Mouse (Mus musculus): ENCODE measurements around the gene Snrpa.

Gene Snrpa

DNA sequence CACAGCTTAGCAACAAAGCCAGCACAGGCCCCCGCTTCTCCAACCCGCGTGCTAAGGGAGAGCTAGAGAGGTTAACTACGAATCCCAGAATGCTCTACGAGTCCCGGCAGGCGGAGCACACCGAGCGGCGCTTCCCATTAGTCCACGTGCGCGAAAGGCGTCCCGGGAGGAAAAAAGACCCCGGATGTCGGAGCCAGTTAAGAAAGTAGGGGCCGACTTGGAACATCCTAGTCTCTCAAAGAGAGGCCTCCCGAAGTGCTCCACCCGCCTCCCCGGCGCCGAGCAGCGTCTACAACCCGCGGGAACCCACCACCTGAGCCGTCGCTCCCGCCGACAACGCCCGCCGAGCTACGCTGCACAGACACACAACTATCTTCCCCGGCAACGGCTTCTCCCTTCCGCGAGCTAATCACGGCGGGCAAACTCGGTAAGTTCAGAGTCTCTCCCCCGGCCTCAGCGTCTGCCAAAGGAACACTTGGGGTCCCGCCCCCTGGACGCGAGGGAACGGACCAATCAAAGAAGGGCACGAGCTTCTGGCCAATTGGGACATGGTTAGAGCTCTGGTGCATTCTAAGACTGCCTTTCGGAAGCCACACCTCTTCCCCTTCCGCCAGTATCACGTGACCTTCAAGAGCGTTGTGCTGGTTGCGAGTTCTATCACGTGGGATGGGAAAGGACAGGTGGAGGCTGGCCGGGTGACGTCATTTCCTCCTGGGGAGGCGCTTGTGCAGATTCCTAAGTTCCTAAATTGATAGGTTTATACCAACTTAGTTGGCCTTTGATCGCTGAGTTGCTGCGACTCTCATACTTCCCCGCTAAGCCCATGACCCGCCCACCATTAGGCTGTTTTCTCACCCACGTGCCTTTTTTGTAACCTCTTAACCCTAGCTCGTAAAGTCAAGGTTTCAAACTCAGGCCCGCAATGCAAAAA lies at the start of gene Snrpa, which contains the start of gene BC024978:
Gene Snrpa (minus strand): TSS at position 591 of the 931 bp plus-strand sequence.
Gene BC024978 (plus strand): TSS at position 101 of the 931 bp plus-strand sequence.
- DNase-seq (ENCODE audit: low read depth, low spot score) = peak; percentile 100

DNA sequence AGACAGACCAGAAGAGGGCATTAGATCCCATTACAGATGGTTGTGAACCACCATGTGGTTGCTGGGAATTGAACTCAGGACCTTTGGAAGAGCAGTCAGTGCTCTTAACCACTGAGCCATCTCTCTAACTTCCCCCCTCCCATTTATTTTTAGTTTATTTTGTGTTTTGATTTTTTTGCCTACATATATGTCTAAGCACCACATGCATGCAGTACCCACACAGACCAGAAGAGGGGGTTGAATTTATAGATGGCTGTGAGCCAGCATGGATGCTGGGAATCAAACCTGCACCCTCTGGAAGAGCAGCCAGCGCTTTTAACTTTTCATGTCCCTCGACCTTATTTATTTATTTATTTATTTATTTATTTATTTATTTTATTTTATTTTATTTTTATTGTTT lies 48.0 kb upstream of the Snrpa start:
- DNase-seq (ENCODE audit: low read depth, low spot score) = peak; percentile 70

- peak; percentile 44 for DNase-seq (ENCODE audit: low read depth, low spot score)
Measured at GRCm38 (mm10) chr7:27243211-27243610, 47.1 kb upstream of the Snrpa start.

DNA sequence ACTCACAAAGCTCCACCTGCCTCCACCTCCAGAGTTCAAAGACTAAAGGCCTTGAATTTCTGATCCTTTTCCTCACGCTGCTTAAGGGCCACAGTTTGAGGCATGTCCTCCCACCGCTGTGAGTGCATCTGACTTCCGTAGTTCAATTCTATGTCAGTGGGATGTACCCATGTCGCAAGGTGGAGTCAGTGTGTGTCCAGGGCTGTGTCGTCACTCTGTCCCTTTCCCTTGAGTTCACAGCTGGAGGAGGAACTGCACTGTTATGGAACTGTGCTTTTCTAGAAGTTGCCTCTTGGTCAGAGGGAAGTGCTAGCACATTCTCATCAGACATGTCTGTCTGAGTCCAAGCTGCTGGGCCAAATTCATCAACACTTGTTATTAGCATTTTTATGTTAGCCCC lies 42.5 kb upstream of the Snrpa start:
- no peak for DNase-seq (ENCODE audit: low read depth, low spot score)

- peak; percentile 49 for DNase-seq (ENCODE audit: low read depth, low spot score)
Measured at GRCm38 (mm10) chr7:27237527-27237926, 41.5 kb upstream of the Snrpa start.

DNA sequence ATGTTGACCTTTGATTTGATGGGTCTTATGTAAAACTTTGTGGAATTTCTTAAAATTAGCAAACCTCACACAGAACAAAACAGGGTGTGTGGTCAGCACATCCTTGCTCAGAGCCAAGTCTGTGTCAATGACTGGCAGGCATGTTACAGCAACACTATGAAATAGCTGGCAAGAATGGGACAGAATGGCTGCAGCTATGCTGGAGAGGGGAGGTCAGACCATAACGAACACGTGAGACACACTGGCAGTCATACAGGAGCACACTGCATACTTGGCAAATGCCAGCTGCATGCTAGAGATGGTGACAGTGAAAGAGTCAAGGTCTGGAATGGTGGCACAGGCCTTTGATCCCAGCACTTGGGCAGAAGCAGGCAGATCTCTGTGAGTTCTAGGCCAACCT lies 39.7 kb upstream of the Snrpa start:
- no peak for DNase-seq (ENCODE audit: low read depth, low spot score)

DNA sequence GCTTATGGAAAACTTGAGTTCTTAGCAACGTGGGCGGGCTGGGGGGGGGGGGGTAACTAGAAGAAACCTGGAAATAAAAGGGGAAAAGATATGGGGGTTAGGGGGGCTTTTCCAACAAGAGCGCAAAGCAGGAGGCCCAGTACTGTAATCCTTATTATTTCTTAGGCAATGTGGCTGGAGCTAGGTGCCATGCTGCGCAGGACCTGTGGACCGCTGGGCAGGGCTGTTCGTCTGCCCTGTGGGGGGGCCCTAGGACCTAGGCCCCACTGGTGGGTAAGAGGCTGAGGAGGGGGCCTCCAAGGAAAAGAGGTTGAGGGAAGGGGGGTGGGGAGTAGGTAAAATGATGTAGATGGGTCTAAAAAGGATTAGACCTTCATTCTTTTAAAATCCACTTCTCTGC lies 37.2 kb upstream of the Snrpa start:
- no peak for DNase-seq (ENCODE audit: low read depth, low spot score)

DNA sequence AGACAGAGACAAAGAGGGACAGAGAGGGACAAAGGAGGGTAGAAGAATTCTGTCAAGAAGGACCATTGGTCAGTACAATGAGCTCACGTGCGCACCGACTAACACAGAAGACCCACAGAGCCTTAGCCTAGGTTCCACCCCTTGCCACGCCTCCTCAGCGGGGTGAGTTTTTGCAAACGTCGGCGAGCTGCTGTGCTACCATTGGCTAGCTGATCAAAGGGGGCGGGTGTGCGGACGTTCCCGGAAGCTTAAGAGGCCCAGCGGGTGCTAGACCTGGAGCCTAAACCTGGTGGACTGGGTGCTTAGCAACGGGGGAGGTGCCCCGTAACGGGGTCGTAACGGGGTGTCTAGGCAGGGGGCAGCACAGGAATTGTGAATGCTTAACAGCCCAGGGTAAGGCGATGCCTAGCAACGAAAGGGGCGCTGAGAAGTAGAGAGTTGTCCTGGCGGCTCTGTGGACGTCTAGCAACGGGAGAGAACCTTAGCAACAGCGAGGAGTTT lies 36.8 kb upstream of the Snrpa start, which contains the start of gene Coq8b:
Gene Coq8b (plus strand): TSS at position 243 of the 501 bp plus-strand sequence.
- peak; percentile 100 for DNase-seq (ENCODE audit: low read depth, low spot score)

GRCm38 (mm10) chr7:27231693-27232331 lies 35.7 kb upstream of the Snrpa start:
- no peak for DNase-seq (ENCODE audit: low read depth, low spot score)

DNA sequence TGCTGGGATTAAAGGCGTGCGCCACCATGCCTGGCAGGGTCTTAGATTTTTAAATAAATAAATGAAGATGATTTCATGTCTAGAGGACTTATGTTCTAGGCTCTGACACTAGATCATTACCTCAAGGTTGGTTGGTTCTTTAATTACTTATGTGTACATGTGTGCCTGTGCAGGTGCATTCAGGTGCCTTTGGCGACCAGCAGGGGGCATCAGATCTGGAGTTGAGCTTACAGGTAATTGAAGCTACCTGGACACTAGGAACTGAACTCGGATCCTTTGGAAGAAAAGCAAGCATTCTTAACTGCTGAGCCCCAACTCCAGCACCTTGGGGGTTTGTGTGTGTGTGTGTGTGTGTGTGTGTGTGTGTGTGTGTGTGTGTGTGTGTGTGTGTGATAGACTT lies 34.7 kb upstream of the Snrpa start:
- peak; percentile 81 for DNase-seq (ENCODE audit: low read depth, low spot score)

DNA sequence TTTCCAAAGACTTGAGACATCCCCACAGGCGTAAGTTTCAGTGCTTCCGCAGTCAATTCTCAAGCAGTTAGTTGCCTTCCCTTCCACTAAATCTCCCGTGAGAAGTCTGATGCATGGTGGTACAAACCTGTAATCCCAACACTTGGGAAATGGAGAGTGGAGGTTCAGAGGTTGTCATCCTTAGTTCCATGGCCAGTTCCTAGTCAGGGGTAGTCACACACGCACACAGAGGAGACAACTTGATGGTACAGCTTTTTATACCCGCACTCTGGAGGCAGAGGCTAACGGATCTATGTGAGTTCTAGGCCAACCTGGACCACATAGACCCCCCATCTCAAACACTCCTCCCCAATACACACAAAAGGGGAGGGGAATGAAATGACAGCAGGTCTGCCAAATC lies 32.8 kb upstream of the Snrpa start:
- no peak for DNase-seq (ENCODE audit: low read depth, low spot score)

DNA sequence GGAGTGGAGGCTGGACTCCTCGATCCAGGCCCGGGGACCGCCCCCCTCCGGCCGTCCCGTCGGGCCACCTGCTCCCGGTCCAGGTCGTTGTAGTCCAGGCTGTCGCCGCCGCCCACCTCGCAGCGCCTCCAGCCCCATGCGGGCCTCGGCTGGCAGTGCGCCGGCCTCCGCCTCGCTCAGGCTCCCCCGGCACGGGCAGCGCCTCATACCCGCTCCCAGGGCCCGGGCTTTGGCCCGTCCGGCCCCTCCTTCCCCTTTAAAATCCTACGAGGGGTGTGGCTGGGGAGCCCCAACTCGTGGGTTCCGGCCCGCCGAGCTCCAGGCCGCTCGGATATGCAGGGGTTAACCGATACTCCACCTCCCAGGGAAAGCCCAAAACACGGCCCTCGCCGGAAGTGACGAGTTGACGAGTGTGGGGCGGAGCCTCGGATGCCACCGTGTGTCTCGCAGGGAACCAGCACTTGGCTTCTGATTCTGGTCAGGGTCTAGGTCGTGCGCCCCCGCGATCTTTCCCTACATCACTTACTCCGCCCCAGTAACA lies 32.3 kb upstream of the Snrpa start, which contains the start of gene Itpkc:
Gene Itpkc (minus strand): TSS at position 381 of the 541 bp plus-strand sequence.
- peak; percentile 98 for DNase-seq (ENCODE audit: low read depth, low spot score)

DNA sequence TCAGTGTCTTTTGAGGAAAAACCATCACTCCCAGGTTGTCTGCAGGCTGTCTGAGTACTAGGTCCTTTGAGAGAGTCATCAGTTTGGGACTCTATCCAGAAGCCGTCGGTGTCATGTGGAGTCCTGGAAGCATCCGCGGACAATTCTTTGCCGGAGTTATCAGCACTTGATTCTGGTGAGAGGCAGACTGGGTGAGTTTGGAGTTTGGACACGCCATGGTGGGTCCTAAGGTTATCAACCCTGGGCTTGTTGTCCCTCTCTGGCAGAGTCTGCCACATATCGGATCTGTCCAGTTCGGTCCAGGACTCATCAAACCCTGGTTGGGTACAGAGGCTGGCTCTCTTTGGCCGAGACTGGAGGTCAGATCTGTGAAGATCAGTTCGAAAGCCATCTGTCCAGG lies 31.6 kb upstream of the Snrpa start:
- no peak for DNase-seq (ENCODE audit: low read depth, low spot score)

GRCm38 (mm10) chr7:27227276-27227675 lies 31.2 kb upstream of the Snrpa start:
- no peak for DNase-seq (ENCODE audit: low read depth, low spot score)

- DNase-seq (ENCODE audit: low read depth, low spot score) = no peak
Measured at GRCm38 (mm10) chr7:27224877-27225575, 29.0 kb upstream of the Snrpa start.

GRCm38 (mm10) chr7:27222538-27222937 lies 26.5 kb upstream of the Snrpa start:
- peak; percentile 65 for DNase-seq (ENCODE audit: low read depth, low spot score)

GRCm38 (mm10) chr7:27221939-27222338 lies 25.9 kb upstream of the Snrpa start:
- DNase-seq (ENCODE audit: low read depth, low spot score) = peak; percentile 37

GRCm38 (mm10) chr7:27219937-27220336 lies 23.9 kb upstream of the Snrpa start:
- no peak for DNase-seq (ENCODE audit: low read depth, low spot score)

DNA sequence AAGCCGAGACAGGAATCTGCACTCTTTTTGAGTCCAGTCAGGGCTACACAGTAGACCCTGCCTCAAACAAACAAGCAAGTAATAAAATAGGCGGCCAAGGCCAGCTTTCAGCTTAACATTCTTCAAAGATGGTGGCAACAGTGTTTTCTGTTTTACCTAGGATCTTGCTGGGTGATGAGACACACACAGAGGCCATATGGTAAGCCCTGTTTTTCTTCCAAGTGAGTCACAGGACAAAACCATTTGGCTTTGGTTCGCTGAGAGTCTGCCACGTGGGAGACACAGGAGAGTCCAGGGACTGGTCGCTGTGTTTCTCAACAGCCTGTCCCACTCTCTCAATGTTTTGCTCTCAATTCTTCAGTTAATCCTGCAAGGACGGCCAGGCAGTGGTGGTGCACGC lies 22.5 kb upstream of the Snrpa start:
- no peak for DNase-seq (ENCODE audit: low read depth, low spot score)

GRCm38 (mm10) chr7:27212626-27213025 lies 16.6 kb upstream of the Snrpa start:
- no peak for DNase-seq (ENCODE audit: low read depth, low spot score)

DNA sequence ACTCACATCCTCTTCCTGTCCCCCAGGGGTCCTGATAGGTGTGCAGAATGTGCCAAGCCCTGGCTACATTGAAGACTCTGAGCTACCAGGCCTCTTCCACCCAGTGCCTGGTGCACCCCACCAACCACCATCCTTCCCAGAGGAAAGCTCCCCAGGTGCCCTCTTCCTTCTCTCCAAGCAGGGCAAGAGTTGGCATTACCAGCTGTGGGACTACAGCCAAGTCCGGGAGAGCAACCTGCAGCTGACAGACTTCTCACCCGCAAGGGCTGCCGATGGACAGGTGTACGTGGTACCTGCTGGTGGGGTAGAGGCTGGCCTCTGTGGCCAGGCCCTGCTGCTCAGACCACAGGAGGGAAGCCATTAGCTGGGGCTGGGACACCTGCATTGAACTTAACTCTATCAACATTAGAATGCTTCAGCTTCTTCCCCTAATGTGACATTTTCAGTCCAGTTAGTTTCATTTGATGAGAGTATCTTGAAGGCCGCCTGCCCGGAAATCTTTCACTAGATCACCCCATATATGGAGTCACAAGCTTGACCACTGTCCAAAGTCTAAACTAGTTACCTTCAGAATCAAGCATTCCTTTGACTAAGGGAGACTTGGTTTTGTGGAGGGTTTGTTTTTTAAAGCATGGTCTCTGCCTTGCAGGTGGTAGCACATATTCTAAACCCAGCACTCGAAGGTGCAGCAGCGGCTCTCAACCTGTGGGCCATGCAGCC lies 7.8 kb upstream of the Snrpa start:
- no peak for DNase-seq (ENCODE audit: low read depth, low spot score)

Measured in R1 (cell line).